Mouse (Mus musculus): Measurements from ENCODE around the gene Gtf3a.

DNA sequence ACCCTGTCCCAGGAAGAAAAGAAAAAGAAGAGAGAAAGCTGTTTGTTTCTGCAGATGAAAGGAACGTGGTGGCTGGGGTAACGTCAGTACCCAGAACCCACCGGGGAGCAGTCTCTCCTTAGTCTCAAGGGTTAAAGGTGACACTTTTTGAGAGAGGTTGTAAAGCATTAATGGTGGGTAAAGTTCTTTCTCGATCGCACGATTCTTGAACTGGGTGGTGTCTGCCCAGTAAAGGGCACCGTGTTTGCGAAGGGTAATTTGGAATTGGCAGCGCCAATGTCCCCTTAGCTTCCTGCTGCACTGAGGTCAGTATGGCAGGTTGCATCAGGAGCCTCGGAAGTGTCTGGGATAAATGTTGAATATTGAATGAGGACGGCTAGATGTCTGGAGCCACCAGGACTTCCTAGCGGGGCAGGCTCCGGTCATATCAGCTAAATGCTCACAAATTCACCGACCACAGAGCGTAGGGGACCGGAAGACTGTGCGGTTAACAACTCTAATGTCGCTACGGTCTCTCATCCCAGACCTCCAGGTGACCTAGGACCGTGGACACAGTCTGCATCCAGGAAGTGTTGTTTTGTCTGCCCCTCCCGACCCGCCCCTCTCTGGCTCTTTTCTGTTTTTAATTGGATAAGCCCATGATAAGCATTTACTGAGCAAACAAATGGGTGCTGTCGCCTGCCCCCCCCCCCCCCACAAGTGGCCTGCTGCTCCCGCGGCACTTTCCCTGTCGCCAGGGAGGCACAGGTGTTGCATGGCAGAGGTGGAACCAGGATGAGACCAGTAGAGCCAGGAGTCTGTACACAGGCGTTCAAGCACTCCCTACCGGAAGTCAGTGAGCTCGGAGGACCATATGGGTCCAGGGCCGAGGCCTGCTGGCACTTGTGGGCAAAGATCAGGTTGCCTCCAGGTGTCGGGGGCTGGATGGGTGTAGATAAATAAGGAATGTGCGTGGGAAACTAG lies 10.6 kb upstream of the Gtf3a start:
- TF ChIP-seq POLR2A (IDR thresholded peaks at IDR 0.05; ENCODE audit: insufficient read depth, low read depth, low read length) (no peak), CTCF (IDR thresholded peaks at IDR 0.05) (no peak)

Data from heart, adult 2 months (tissue).